Mouse (Mus musculus): Measurements from ENCODE around the gene C2cd2.
"Not testable (repeated sequence)": the region's sequence is repeated elsewhere in the genome, so short reads cannot be mapped to it uniquely, and the experiment has no call there.

GRCm38 (mm10) chr16:97992477-97992876, 30.1 kb upstream of the C2cd2 start:
- TF ChIP-seq EP300 (IDR thresholded peaks at IDR 0.05; ENCODE audit: low read length) = peak; percentile 88
- not testable (repeated sequence) for TF ChIP-seq KAT2A (IDR thresholded peaks at IDR 0.05; ENCODE audit: insufficient replicate concordance, low read length); CHD2 (IDR thresholded peaks at IDR 0.05; ENCODE audit: low read length)

All from CH12.LX (cell line).